Mouse (Mus musculus) lung, postnatal 0 days (tissue): ENCODE results near the gene Scarb2.

Source experiments
- CTCF ChIP-seq: IDR thresholded peaks from 2 replicates; pipeline ENCODE4 v1.5.1; 2016; ENCODE audit warnings: antibody characterized with exemption, mild to moderate bottlenecking
- EP300 ChIP-seq: IDR thresholded peaks from 2 replicates; pipeline ENCODE4 v1.6.1; 2016; ENCODE audit warnings: antibody characterized with exemption, mild to moderate bottlenecking, control low read depth

DNA sequence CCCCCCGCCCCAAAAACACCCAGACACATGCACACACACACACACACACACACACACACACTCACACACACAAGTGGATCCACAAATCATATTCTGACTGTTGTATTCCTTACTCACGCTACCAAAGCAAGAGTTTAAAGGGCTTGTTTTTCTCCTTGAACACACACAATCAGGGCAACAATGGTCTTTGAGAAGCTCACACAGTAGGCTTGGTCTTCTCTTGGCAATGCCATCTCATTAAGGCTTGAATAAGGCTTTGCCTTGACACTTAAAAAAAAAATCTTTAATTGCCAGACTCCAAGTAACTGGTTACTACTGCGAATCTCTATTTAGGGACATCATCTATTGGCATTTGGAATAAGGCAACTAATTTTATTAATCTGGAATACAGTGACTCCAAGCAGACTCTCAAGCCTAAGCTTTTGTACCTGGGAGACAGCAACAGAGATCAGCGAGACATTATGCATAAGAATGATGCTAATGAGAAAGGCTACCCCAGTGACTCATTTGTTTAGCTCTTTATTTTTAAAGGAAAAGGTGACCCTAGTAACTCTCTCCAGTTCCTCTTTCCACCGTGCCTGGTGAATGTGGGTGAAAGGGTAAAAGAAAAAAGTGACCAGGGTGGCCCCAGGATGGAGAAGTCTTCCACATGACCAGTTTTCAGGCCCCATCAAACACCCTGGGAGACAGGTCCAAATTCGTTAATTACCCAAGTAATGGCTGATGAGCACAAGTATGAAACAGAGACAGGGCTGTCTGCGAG is 2.6 kb downstream of the Scarb2 start:
- TF ChIP-seq CTCF = no peak
- TF ChIP-seq EP300 = no peak
